Mouse (Mus musculus): ENCODE data around the gene Akr1b10.

DNA sequence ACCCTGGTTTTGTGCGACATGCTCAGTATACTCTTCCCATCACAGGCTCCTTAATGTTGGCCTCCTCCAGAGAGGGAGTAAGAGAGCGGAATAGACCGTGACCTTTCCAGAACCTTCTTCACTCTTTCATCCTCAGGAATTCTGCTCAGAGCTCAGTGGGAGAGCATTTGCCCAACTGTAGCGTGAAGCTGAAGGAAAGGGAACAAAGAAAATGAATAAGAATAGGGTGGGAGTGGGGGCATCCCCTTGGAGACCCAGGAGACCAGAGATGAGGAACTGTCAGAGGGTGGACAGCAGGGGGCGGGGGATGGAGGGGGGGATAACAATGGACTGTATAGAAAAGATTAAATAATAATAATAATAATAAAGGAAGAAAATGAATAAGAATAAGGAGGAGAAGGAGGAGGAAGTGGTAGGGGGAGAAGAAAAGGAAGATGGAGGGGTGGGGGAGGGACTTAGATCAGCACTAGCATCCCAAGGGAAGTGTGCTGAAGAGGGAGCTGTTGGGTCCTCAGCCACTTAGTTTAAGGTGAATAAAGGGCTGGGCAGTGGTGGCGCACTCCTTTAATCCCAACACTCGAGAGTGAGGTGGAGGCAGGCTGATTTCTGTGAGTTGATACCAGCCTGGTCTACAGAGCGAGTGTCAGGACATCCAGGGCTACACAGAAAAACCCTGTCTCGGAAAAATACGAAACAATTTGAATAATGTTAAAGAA, 39.7 kb upstream of the Akr1b10 start:
- TF ChIP-seq CTCF (IDR thresholded peaks at IDR 0.05; ENCODE audit: insufficient read depth, low read depth, low read length) (no peak), POLR2A (IDR thresholded peaks at IDR 0.05; ENCODE audit: insufficient read depth, low read depth, low read length) (no peak)
